Mouse (Mus musculus) kidney, adult 9 months (tissue): Measurements from ENCODE around the gene Tapbpl.
"Not testable (repeated sequence)": the region's sequence is repeated elsewhere in the genome, so short reads cannot be mapped to it uniquely, and the experiment has no call there.

Experiments used
- DNase-seq: peaks from one replicate; pipeline ENCODE4 v3.0.0; 2022

Gene Tapbpl

GRCm38 (mm10) chr6:125231117-125232044 is at the start of gene Tapbpl:
TSS of gene Tapbpl (minus strand) at chr6:125231860.
- DNase-seq, result peak; percentile 67

- no peak for DNase-seq
Observed at GRCm38 (mm10) chr6:125279729-125280128, 48.1 kb upstream of the Tapbpl start.

- peak; percentile 67 for DNase-seq
Observed at GRCm38 (mm10) chr6:125274841-125275563, 43.3 kb upstream of the Tapbpl start.

GRCm38 (mm10) chr6:125272228-125272785 is 40.6 kb upstream of the Tapbpl start:
- DNase-seq, result no peak

GRCm38 (mm10) chr6:125271455-125272227 is 40.0 kb upstream of the Tapbpl start:
- peak; percentile 99 for DNase-seq

GRCm38 (mm10) chr6:125268799-125269198 is 37.1 kb upstream of the Tapbpl start:
- peak; percentile 31 for DNase-seq

- DNase-seq, result no peak
Observed at GRCm38 (mm10) chr6:125267469-125267868, 35.8 kb upstream of the Tapbpl start.

DNA sequence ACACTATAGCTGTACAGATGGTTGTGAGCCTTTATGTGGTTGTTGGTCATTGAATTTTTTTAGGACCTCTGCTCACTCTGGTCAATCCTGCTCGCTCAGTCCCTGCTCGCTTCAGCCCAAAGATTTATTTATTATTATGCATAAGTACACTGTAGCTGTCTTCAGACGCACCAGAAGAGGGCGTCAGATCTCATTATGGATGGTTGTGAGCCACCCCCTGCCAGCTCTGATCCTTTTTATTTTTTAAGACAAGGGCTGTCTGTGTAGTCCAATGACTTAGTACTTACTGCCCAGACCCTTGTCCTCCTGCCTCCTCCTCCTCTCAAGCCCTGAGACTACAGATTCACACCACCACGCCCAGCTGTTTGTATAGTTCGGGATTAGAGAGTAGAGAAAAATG is 34.9 kb upstream of the Tapbpl start:
- not testable (repeated sequence) for DNase-seq

DNA sequence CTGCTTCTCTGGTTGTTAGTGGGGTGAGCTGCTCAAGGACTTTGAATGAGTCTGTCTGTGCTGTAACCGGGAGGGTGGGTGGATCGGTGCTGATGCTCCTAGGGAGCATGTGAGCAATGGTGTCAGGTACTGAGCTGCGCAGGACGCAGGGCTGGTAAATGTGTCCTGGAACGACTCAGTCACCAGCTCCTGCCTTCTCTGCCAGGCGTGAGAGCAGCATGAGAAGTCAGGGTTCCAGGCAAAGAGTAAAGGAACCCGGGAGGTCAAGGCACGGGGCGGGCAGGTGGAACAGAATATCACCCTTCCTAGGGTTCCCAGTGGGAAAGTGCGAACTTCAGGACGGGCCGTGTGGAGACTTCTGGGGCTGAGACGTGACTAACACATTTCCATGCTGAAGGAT is 34.4 kb upstream of the Tapbpl start:
- DNase-seq, result no peak

DNA sequence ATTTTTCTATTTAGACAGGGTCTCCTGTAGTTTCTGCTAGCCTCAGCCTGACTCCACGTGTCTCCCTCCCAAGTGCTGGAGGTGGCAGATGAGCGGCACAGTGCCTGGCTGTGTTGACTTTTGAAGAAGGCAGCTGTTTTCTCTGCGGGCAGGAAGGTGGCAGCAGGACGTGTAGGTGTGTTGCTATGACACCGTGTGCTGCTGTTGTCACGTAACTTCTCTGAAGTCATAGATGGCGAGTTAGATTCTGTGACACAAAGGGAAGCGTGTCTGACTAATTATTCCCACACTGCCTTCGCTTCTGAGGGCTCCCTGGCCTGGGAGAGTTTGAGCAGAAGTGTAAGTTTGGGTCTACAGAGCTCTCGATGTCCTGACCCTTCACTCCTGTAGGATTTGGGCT is 33.6 kb upstream of the Tapbpl start:
- no peak for DNase-seq

- no peak for DNase-seq
Observed at GRCm38 (mm10) chr6:125264219-125264618, 32.6 kb upstream of the Tapbpl start.

DNA sequence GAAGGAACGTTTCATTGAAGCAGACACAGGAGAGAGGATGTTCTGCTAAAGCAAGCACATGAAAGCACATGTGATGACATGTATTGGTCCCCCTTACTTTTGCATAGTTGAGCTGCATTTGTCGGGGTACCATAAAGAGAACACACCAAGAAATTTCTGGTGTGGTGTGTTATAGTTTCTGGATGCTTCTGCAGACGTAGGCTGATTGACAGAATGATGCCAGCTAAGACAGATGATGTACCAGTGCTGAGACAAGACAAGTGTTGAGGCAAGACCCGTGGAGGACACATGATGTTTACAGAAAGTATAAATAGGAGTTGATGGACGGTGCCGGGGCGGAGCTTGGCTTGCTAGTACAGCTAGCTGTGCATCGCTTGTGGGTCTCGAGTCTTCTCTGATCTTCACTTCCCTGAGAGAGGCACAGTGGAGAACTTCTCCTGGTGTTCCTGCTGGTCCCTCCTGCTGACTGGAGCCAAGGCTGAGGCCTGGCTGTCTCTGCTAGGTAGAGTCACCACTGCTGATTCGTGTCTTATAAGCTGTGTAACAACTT is 28.4 kb upstream of the Tapbpl start:
- no peak for DNase-seq

- peak; percentile 84 for DNase-seq
Observed at GRCm38 (mm10) chr6:125256222-125256966, 24.7 kb upstream of the Tapbpl start.

DNA sequence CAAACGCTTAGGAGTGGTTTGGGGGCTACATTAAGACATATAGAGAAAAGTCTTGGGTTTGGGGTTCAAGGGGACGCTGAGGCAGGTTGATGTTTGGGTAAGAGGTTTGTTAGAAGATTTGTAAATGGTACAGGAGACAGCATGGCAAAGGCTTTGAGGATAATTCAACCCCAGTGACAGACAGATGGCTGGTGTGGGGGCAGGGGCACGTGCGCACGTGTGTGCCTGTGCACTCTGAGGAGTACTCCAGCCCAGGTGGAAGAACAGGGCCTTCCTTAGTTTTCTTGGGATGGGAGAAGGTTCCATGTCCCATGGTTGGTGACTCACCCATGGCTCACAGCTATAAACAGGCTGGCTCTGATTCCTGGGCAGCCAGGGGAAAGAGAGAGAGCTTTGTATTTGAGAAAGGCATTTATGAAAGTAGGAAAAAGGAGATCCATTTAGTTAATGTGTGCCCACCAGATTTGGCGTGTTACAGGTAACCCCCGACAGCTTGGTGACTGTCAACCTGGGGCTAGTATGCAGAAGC is 23.9 kb upstream of the Tapbpl start:
- DNase-seq, result no peak

GRCm38 (mm10) chr6:125253863-125254715 is 22.4 kb upstream of the Tapbpl start:
- DNase-seq, result peak; percentile 78

GRCm38 (mm10) chr6:125252711-125253110 is 21.1 kb upstream of the Tapbpl start:
- DNase-seq, result no peak

GRCm38 (mm10) chr6:125252285-125252684 is 20.6 kb upstream of the Tapbpl start:
- no peak for DNase-seq

DNA sequence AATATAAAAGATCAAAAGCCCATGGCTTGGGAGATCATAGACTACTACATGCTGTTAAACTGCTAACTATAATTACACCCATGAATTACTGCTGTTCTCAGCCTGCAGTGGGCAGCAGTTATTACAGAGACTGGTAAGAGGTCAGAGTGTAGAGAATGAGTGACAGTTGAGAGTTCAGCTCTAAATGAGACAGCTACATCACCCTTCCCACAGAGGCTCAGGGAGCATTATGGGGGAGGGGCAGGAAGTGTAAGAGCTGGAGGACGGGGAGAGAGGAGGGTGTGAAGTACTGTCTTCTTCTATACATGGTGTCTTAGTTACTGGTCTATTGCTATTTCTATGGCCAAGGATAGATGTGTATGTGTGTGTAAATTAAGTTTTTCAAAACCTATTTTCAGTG is 12.9 kb upstream of the Tapbpl start:
- DNase-seq, result no peak

- no peak for DNase-seq
Observed at GRCm38 (mm10) chr6:125241566-125241965, 9.9 kb upstream of the Tapbpl start.

DNA sequence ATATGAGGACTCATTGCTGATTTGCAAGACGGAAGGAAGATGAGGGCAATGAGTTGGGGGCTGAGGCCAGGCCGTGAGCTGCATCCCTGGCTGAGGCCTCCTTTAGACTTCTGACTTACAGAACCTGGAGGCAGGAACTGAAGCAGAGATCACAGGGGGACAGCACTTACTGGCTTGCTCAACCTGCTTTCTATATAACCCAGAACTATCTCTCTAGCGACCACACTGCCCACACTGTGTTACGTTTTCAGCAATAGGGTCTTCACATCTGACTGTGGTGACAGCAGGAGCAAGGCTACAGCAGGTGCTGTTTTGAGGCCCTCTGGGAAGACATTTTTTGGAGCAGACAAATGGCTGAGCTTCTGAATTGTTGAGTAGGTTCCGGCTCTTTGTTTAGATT is 9.0 kb upstream of the Tapbpl start:
- no peak for DNase-seq

DNA sequence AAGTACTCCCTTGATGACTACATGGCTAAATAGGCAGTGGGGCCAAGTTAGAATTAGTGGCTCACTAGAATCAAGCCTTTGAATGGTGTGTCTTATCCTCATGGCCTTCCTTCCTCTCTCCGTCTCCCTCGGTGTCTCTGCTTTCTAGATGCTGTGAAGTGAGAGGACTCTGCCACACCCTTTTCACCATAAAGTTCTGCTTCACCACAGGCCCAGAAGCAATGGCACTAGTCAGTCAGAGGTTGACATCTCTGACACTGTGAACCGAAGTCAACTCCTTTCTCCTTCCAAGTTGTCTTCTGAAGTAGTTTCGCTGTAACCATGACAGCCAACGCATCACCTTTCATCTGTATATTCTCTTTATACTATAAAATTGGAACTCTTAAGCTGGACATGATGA is 7.9 kb upstream of the Tapbpl start:
- no peak for DNase-seq
